Mouse (Mus musculus) ES-E14 (cell line): ENCODE measurements at regions not wholly inside any gene's neighbourhood (a gene's known extent, or its start where the extent isn't known, plus 50 kb on each side); places are given as distances from the start of the nearest gene placed in this dataset.

Experiments
- DNase-seq: peaks from one replicate; pipeline ENCODE4 v3.0.0-alpha.2; 2013; ENCODE audit warnings: low read depth, low spot score
- H3K27ac ChIP-seq: 2 replicates; pipeline ENCODE4 v1.5.1; 2012; ENCODE audit warnings: low read depth, mild to moderate bottlenecking, low read length, moderate library complexity, mixed read lengths; ENCODE audit not compliant: poor library complexity, insufficient read depth, severe bottlenecking
- H3K36me3 ChIP-seq: 2 replicates; pipeline ENCODE4 v1.6.1; 2012; ENCODE audit warnings: mild to moderate bottlenecking, low read length, moderate library complexity, mixed read lengths; ENCODE audit not compliant: control insufficient read depth, poor library complexity, insufficient read depth, severe bottlenecking
- H3K4me1 ChIP-seq, 2 experiments: fragments of 150-350 bp in 1 of 2; sonication (generic) in 1 of 2; 2 replicates each; pipeline ENCODE4 v1.6.1; 2012; ENCODE audit warnings: low read length in 2 of 2, mild to moderate bottlenecking in 1 of 2, mixed read lengths in 1 of 2; ENCODE audit not compliant: control insufficient read depth in 2 of 2, insufficient read depth in 2 of 2, poor library complexity in 1 of 2
- H3K4me3 ChIP-seq, 2 experiments: fragments of 150-350 bp in 1 of 2; sonication (generic) in 1 of 2; 2 replicates each; pipeline ENCODE4 v1.5.1; 2012; ENCODE audit warnings: low read length in 2 of 2, low read depth in 1 of 2, mild to moderate bottlenecking in 1 of 2, mixed read lengths in 1 of 2; ENCODE audit not compliant: insufficient read depth in 1 of 2, poor library complexity in 1 of 2, severe bottlenecking in 1 of 2
- H3K9ac ChIP-seq: 2 replicates; pipeline ENCODE4 v1.6.1; 2012; ENCODE audit warnings: low read depth, mild to moderate bottlenecking, low read length, mixed read lengths; ENCODE audit not compliant: poor library complexity, insufficient read depth, severe bottlenecking
- H3K9me3 ChIP-seq: fragments of 150-350 bp; sonication (generic); 2 replicates; pipeline ENCODE4 v1.6.1; 2012; ENCODE audit warnings: low read depth, mild to moderate bottlenecking, low read length; ENCODE audit not compliant: control insufficient read depth, insufficient read depth
- CHD2 ChIP-seq: IDR thresholded peaks from 2 replicates; pipeline ENCODE4 v1.6.1; 2014; ENCODE audit warnings: mild to moderate bottlenecking, low read depth, low read length, inconsistent platforms
- HCFC1 ChIP-seq: IDR thresholded peaks from 2 replicates; pipeline ENCODE4 v1.6.1; 2012; ENCODE audit warnings: low read length, inconsistent platforms, borderline replicate concordance; ENCODE audit not compliant: insufficient read depth
- MAFK ChIP-seq: IDR thresholded peaks from 2 replicates; pipeline ENCODE4 v1.6.1; 2014; ENCODE audit warnings: mild to moderate bottlenecking, low read depth, low read length, inconsistent platforms; ENCODE audit not compliant: insufficient read depth
- ZC3H11A ChIP-seq: IDR thresholded peaks from 2 replicates; pipeline ENCODE4 v1.6.1; 2012; ENCODE audit warnings: low read depth, mild to moderate bottlenecking, inconsistent platforms, low read length, borderline replicate concordance
- ZNF384 ChIP-seq: IDR thresholded peaks from 2 replicates; pipeline ENCODE4 v1.6.1; 2012; ENCODE audit warnings: low read depth, low read length, inconsistent platforms
- in situ Hi-C, 2 experiments: fragments of 600-800 bp; cut with MboI; formaldehyde crosslinking; loops; one replicate each; pipeline ENCODE4 v1.15.1; 2025; ENCODE audit warnings: low sequenced_read_pairs in 2 of 2, inconsistent platforms in 1 of 2; ENCODE audit not compliant: unreplicated experiment in 2 of 2

GRCm38 (mm10) chr11:21001400-21001799, 89.7 kb upstream of the Peli1 start:
- H3K4me3 ChIP-seq: no peak overlapping the region
- no peak for DNase-seq
- in situ Hi-C loops: no loop called here
- TF ChIP-seq CHD2: no peak
- TF ChIP-seq HCFC1: no peak
- TF ChIP-seq MAFK: no peak
- no peak for TF ChIP-seq ZC3H11A
- no peak for TF ChIP-seq ZNF384
- H3K9me3 ChIP-seq: no peaks in the 10 kb centered on the region
- H3K4me1 ChIP-seq: no peaks in the 10 kb centered on the region
- no peak overlapping the region for H3K27ac ChIP-seq
- H3K36me3 ChIP-seq: no peaks in the 10 kb centered on the region
- no peak overlapping the region for H3K9ac ChIP-seq

- Histone ChIP-seq H3K4me3 (no peak overlapping the region), H3K27ac (no peak overlapping the region), H3K36me3 (no peaks in the 10 kb centered on the region), H3K4me1 (no peaks in the 10 kb centered on the region), H3K9me3 (no peaks in the 10 kb centered on the region), H3K9ac (no peak overlapping the region)
- in situ Hi-C loops: no loop called here
- DNase-seq: no peak
- TF ChIP-seq CHD2: no peak
- no peak for TF ChIP-seq MAFK
Observed at GRCm38 (mm10) chr11:21007222-21007621, 83.9 kb upstream of the Peli1 start.

- H3K4me1 ChIP-seq: no peaks in the 10 kb centered on the region
- no peaks in the 10 kb centered on the region for H3K36me3 ChIP-seq
- H3K4me3 ChIP-seq: no peak overlapping the region
- H3K9ac ChIP-seq: no peak overlapping the region
- TF ChIP-seq ZNF384: no peak
- TF ChIP-seq ZC3H11A: no peak
- TF ChIP-seq CHD2: no peak
- no peak for DNase-seq
- H3K27ac ChIP-seq: no peak overlapping the region
- H3K9me3 ChIP-seq: no peaks in the 10 kb centered on the region
- in situ Hi-C loops: no loop called here
Observed at GRCm38 (mm10) chr11:21009505-21009904, 81.6 kb upstream of the Peli1 start.

- no peaks in the 10 kb centered on the region for H3K4me1 ChIP-seq
- no peak for DNase-seq
- H3K9me3 ChIP-seq: no peaks in the 10 kb centered on the region
- TF ChIP-seq ZC3H11A: no peak
- TF ChIP-seq ZNF384: no peak
- no peak for TF ChIP-seq CHD2
- TF ChIP-seq MAFK: no peak
- no peak for TF ChIP-seq HCFC1
- H3K27ac ChIP-seq: no peak overlapping the region
- H3K9ac ChIP-seq: no peak overlapping the region
- in situ Hi-C loops: no loop called here
- H3K36me3 ChIP-seq: no peaks in the 10 kb centered on the region
- no peak overlapping the region for H3K4me3 ChIP-seq
Observed at GRCm38 (mm10) chr11:21010867-21011266, 80.2 kb upstream of the Peli1 start.

GRCm38 (mm10) chr11:21014250-21014649, 76.8 kb upstream of the Peli1 start:
- Histone ChIP-seq H3K36me3 (no peaks in the 10 kb centered on the region), H3K4me1 (no peaks in the 10 kb centered on the region), H3K9ac (no peak overlapping the region), H3K4me3 (no peak overlapping the region), H3K27ac (no peak overlapping the region), H3K9me3 (no peaks in the 10 kb centered on the region)
- no peak for DNase-seq
- TF ChIP-seq HCFC1 (no peak), ZNF384 (no peak), MAFK (no peak), ZC3H11A (no peak), CHD2 (no peak)
- in situ Hi-C loops: no loop called here
